Mouse (Mus musculus) heart, adult 9 months (tissue): Measurements from ENCODE around the gene Tor1aip2.

Source experiments
- DNase-seq, 2 experiments: peaks; one replicate each; pipeline ENCODE4 v3.0.0; 2022; ENCODE audit warnings: low spot score in 2 of 2

Gene Tor1aip2

GRCm38 (mm10) chr1:156041451-156042241, 6.4 kb downstream of the Tor1aip2 start:
- DNase-seq, result no peak

DNA sequence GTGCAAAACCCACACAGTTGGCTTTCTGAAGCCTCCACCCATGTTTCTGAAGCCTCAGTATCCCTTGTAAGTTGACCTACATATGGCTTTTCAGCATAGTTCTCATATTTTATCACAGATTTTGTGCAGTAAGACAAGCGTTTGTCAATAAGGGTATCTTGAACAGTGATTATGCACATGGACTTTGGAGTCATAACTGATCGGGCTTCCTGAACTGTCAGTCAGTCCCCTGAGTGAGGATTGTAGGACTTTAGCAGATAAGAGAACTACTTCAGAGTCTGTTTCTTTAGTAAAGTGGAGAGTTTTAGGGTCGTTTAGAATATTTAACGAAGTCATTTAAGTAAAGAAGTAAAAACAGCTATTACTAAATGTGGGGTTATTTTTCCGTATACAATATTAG, 7.3 kb downstream of the Tor1aip2 start:
- no peak for DNase-seq

DNA sequence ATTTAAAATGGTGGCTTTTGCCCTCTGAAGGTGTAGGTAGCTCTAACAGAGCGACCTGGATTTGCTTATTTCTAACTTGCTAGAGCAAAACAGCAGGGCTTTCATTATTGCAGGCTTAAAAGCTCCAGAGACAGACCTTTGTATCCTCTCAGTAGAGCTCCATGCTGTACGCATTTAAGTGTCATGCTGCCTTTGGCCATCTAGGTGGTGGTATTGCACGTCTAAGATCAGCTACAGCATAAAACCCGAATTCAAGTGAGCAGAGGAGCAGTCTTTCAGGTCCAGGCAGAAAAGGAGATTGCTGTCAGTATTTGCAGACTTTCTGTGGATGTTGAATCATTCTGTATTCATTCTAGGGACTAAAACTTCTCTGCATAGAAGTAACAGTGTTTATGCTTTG, 7.8 kb downstream of the Tor1aip2 start:
- DNase-seq, result peak in 1 of 2 experiments; percentile 44

- no peak for DNase-seq
Observed at GRCm38 (mm10) chr1:156044211-156044611, 9.0 kb downstream of the Tor1aip2 start.

DNA sequence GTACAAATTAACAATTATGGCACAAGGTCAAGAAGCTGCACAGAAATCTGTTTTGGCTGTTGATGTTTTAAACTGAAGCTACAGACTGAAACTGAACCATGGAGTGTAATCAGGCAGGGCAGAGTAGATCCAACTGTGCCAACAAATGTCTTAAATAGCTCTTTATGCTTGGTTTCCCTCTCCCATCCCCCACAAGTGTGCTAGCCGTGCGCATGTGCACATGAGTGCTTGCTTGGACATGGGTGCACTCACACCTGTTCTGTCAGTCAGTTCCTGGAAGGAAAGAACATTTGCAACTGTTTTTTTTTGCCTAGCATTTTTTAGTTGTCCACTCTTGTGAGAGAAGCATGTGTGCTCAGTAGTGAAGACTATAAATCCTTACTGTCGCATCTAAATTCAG, 11.5 kb downstream of the Tor1aip2 start:
- DNase-seq, result no peak

GRCm38 (mm10) chr1:156058207-156058606, 23.0 kb downstream of the Tor1aip2 start:
- no peak for DNase-seq

DNA sequence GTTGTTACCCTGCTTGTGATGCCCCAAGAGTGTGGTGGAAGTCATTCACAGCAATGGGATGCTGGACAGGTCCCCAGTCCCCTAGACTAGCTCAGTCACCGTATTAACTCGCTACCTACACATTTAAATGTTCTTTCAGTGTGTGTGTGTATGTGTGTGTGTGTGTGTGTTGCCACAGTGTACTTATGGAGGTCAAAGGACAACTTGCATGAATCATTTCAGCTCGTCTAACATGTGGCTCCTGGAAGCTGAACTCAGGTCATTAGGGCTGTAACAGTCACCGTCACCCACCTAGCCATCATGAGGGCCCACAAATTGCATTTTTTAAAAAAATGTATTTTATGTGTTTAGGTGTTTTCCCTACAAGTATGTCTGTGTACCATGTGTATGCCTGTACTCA, 27.0 kb downstream of the Tor1aip2 start:
- DNase-seq, result no peak

DNA sequence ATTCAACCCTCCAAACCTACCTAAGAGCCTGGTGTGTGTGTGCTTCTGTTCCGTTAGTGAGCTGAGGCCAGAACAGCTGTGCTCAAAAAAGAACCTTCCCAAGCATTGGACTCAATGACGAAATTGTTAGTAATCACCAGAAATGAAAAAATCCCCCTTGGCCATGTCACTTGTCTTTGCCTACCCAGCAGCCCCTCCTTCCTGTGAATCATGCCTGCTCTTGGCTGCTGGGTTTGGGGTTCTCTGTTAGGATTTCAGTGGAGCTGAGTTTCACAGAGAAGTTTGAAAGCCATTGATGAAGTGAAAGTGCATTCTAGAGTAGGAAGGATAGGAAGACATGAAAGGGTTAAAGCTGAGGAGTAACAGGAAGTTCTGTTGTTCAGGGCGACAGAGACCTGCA, 30.9 kb downstream of the Tor1aip2 start:
- no peak for DNase-seq

GRCm38 (mm10) chr1:156070106-156070505, 34.9 kb downstream of the Tor1aip2 start:
- no peak for DNase-seq

- DNase-seq, result no peak
Observed at GRCm38 (mm10) chr1:156073169-156073821, 38.1 kb downstream of the Tor1aip2 start.

- no peak for DNase-seq
Observed at GRCm38 (mm10) chr1:156074575-156074974, 39.4 kb downstream of the Tor1aip2 start.

GRCm38 (mm10) chr1:156076474-156076873, 41.3 kb downstream of the Tor1aip2 start:
- DNase-seq, result no peak

- no peak for DNase-seq
Observed at GRCm38 (mm10) chr1:156077655-156078054, 42.5 kb downstream of the Tor1aip2 start.

DNA sequence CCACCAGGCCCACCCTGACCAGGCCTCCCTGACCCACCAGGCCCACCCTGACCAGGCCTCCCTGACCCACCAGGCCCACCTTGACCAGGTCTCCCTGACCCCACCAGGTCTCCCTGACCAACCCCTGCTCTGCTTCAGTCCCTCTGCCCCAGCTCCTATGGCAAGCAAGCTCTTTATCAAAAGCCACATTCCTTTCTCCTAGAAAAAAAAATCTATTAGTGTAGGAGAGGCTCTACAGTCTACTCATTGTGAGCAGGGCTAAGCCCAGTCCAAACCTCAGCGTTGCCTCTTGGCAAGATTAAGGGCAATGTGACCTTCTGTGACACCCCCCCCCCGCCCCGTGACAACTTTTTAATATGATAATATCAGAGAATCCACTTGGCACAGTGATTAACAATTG, 49.4 kb downstream of the Tor1aip2 start:
- no peak for DNase-seq

DNA sequence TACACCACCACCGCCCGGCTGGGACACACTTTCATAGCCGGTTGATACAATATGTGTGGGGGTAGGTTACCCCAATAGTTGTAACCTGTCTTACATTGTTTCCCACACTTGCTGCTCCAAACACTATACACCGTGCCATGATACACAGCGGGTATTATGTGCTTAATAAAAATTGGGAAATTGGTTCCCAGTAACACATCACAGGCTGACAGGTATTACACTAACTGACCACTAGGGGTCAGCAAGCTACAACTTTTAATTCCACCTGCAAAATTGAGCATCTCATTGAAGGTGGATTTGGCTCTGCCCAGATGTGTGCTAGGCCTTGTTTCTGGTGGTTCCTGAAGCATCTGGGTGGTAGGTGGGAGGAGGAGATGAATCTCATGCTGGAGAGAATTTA, 50.6 kb downstream of the Tor1aip2 start:
- peak; percentile 10 to 20 for DNase-seq

GRCm38 (mm10) chr1:156087586-156087985, 52.4 kb downstream of the Tor1aip2 start:
- DNase-seq, result no peak

DNA sequence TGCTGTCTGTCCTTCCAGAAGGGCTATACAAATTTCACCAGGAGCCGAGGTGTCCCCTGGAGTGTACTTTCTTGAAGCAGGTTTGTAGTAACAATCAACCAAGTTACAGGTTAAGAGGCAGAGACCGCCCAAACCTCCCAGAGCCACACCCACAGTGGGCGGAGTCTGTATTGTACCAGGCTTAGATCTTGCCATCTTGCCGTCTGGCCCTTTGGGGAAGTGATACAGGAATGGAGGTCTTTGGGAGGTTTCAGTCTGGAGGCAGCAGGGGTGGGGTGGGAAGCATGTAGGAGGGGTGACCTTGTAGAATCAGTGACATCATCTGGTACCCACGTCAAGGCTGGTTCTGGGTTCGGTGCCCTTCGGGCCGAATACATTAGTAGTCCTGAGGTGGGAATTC, 54.4 kb downstream of the Tor1aip2 start:
- DNase-seq, result no peak

GRCm38 (mm10) chr1:156090042-156090441, 54.8 kb downstream of the Tor1aip2 start:
- no peak for DNase-seq

DNA sequence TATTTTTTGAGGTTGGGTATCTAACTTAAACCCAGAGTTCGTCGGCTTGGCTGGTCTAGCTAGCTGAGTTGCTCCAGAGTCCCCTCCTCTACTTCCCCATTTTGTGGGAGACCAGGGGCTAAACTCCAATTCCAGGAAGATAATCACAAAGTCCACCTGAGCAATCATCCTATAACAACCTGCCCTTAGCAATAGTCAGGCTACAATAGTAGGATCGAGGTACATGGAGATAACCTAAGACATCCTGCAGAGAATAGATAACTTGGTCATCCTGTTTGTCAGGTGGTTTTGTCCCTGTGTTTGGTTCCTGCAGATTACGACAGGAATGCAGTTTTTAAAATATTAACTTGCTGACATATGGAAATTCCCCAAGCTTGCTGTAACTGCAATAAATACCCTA, 56.6 kb downstream of the Tor1aip2 start:
- no peak for DNase-seq

DNA sequence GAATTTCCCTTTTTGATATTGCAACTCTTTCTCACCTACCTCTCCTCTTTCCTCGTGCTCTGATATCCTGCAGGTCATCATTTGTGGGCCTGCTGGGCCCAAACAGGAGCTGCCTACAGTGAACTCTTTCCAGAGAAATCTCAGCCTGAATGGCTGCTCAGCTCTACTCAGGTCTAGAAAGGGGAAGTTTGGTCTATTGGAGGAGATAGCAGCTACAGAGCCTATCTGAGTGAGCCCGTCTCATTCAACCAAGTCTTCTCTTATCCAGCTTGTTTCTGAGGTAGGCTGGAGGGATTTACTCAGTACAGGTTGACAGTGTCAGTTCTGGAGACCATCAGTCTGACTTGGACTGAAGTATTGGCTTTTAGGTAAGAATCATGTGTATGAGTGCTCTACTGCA, 68.6 kb downstream of the Tor1aip2 start:
- no peak for DNase-seq

GRCm38 (mm10) chr1:156105381-156105780, 70.2 kb downstream of the Tor1aip2 start:
- DNase-seq, result no peak

- DNase-seq, result no peak
Observed at GRCm38 (mm10) chr1:156107424-156107823, 72.2 kb downstream of the Tor1aip2 start.

- DNase-seq, result no peak
Observed at GRCm38 (mm10) chr1:156108400-156108799, 73.2 kb downstream of the Tor1aip2 start.
